Mouse (Mus musculus): Measurements from ENCODE around the gene Fzd9.

- TF ChIP-seq CTCF (IDR thresholded peaks at IDR 0.05; ENCODE audit: borderline replicate concordance, extremely low read depth, insufficient read depth, insufficient read length) (no peak), POLR2A (IDR thresholded peaks at IDR 0.05; ENCODE audit: borderline replicate concordance, extremely low read depth, insufficient read depth, insufficient read length, poor library complexity, severe bottlenecking) (no peak)
Measured at GRCm38 (mm10) chr5:135258280-135259150, 7.5 kb upstream of the Fzd9 start.

Measured in brain, embryonic 14.5 days (tissue).